Mouse (Mus musculus) T-helper 1 cell (primary cell): ENCODE data around the gene Gpc6.

Experiments used
- in situ Hi-C: fragments of 300-600 bp; cut with MboI, MseI; formaldehyde crosslinking; loops from one replicate; pipeline ENCODE4 v1.15.1; 2025; ENCODE audit warnings: high pct_unique_total_duplicates

Gene Gpc6

GRCm38 (mm10) chr14:116924876-116925601 lies at the start of gene Gpc6:
Gpc6 (plus strand) TSS chr14:116925315.
- in situ Hi-C loops = no loop called here

DNA sequence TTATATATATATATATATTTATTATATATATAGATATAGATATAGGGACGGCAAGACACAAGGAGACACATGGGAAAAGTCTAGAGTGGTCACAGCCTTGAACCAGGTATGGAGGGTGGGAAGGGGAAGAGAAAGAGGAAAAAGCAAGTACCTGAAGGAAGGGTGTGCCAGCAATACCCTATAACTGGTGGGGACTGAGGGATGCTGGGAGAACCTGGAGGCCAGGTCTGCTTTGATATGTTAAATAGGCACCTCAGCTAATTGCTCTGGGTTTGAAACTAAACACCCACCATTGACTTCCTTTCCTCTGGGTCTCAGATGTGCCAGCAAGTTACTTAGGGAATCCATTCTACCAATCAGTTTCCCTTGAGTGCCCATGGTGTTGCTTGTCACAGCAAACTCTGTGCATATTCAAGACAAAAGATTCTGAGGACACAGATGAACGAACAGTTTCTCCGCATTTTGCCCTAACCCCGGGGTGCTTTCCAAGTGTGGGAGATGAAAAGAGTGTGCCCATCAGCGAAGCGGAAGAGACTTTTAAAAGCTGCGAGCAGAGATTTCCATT lies 42.6 kb upstream of the Gpc6 start:
- in situ Hi-C loops = no loop called here

DNA sequence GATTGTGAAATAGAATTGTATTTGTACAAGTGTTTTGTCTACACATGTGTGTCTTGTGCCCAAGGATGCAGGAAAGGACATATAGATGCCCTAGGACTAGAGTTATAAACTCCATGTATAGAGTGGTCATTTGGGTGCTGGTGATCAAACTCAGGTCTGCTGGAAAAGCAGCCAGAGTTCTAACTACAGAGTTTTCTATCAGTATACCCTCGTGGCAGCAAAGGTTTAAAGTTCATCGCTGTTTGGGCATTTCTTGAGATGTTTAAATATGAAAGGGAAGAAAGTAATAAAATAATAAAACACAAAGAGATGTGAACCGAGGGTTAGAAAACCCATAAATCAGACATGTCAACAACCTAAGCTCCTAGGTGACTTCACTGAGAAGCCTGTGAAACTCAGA lies 30.8 kb upstream of the Gpc6 start:
- in situ Hi-C loops = no loop called here

DNA sequence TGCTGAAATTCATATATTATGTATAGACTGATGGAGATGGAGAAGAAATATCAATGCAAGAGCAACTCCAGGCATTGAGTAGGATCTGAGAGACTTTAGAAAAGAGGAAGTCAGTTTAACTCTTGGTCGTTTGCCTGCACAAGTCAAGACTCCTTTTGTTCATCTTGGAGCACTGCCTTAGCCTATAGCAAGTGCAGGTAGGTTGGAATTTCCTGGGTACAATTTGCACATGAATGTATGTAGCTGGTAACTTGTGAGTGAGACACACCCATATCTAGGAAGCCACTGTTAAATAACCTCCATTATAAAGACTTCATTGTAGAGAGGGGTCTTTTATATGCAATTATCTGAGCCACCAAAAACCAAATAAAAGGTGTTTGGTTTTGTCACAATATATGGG lies 27.1 kb upstream of the Gpc6 start:
- in situ Hi-C loops = no loop called here

DNA sequence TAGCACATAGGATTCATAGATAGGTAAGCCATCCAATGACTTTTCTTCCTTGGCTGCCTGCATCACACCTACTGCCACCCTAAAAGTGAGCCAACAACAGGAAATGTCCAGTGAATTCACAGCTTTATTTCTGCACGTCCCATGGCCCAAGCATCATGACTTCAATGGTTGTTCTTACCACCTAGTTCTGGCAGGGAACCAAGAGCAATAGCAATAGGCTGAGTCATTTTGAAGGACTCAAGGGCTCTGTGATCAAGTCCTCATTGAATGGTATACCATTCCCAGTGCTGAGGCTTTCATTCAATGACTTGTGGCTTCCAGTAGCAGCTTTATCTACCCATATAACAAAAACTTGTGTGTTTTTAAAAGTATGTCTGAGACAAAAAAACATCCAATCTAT lies 13.3 kb upstream of the Gpc6 start:
- in situ Hi-C loops = loop anchor here (5.0 kb wide), 1 partner anchor 46 kb away; no protein-coding TSS in a partner anchor

DNA sequence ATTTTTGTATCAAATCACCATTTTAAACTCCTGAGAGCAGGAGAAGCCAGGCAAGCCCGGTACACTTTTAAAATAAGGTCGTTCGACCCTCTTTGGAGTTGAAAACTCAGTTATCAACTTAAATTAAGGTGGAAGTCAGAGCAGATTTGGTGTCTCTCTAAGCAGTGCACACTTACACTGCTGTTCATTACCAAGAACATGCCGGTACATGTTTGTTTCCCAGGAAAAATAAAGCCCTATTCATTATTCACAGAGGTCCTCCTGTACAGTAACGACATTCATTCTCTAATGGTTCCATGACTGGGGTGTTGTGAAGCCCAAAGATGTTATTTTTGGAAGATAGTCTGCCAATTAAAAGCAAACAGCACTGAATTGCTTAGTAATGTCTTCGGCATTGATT lies 8.2 kb upstream of the Gpc6 start:
- in situ Hi-C loops = no loop called here

DNA sequence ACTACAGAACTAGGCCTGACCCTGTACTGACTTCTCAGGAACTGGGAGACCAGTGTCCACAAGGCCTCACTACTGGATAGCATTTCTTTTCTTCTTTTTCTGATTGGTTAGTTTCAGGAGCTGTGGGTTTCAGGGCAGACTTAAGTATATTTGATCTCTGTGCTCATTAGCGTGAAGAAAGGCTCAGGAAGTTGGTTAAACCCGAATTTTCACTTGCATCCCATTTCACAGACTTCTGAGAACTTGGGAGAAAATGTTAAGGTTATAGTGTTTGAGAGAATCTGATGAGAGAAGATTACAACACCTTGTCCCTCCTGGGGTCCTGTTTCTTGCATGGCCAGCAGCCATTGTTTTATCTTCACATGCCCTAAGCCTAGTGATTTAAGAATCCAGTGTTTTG lies 849 bp upstream of the Gpc6 start:
- in situ Hi-C loops = no loop called here

DNA sequence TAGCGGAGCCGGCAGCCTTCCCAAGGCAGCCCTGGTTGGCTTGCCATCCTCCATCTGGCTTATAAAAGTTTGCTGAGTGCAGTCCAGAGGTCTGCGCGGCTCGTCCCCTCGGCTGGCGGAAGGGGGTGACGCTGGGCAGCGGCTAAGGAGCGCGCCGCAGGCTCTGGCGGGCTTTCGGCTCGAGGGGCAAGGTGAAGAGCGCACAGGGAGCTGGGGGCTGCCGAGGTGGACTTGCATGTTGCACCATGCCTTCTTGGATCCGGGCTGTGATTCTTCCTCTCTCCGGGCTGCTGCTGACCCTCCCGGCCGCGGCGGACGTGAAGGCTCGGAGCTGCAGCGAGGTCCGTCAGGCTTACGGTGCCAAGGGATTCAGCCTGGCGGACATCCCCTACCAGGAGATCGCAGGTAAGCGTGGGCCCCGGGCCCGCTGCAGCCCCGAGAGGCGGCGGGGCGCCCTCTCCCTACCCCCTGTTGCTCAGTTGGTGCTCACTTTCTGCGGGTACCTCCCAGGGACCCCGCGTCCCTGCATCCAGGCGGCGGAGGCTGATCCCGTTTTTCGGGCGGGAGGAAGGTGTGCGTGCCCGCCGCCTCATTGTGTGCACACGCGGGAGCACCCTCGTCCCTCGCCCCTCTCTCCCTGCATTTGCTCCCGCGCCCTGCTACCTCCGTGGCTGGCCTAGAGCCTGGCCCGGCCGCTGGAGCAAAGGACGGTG lies 732 bp downstream of the Gpc6 start:
- in situ Hi-C loops = no loop called here

GRCm38 (mm10) chr14:116926404-116927171 lies 1.5 kb downstream of the Gpc6 start:
- in situ Hi-C loops = no loop called here

DNA sequence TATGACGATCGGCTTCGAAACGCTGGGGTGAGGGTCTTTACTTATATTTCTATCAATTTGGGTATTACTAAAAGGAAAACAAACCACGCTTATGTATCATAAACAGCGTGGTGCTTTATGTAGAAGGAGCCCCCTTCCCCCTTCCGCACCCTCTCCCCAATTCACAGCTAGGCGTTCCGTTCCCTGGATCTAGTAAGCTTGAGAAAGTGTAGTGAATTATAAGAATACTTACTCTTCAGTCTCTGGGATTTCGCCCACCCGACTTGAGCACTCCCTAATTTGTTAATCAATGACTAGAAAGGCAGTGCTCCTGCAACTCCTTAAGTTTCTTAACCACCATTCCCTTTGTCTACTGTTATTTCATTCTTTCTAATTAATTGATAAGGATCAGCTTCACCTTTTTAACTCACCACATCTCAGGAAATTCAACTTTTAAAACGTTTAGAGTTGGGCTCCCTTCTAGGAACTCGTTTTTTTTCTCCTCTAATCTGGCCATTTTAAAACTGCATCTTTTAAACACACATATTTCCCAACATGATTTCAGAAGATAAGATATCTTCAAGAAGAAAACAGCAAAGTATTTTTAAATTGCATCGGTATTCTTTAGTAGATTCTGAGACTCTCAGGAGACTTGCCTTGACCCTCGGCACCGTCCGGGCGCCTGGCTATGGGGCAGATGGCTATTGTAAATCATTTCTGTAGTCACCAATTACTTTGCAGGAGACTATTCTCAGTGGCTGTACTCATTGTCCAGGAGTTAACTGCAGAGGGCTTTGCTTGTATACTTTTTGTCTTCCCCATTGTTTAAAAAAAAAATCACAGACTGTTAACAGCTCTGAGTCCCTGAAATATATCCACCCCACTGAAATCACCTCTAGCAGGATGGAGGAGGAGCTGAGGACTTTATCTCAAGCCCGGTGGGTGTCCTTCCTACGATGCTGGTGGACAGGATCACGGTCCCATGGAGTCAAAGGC lies 2.5 kb downstream of the Gpc6 start:
- in situ Hi-C loops = no loop called here

- in situ Hi-C loops = no loop called here
Observed at GRCm38 (mm10) chr14:116928395-116928794, 3.3 kb downstream of the Gpc6 start.

DNA sequence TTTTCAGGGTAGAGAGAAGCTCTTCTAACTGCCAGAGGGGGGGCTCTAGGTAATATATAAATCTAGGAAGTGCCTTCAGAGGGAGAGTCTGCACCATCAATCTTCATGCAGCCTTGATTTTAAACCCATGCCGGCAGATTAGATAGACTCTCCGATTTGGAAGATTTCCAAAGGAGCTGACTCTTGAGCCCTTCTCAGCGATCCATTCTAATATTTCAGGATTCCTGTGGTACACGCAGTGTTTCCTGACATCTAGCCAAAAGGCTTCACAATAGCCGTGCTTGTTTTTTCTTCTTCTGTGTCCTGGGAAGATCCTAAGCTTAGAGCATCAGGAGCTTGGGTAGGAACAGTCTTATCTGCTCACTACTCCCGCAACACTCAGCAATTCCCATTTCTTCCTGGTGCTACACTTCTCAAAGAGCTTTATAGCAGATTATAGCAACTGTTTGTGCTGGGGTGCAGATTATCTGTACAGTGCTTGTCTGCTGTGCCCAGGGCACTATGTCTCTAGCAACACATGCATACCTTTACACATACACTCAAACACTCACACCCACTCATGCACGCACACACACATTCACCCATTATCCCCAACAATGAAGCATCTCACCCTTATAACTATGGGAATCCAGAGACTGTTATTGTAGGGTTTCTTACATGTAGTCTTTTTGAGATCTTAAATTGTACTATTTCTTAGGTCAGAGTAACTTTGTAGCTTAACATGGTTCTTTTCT lies 3.8 kb downstream of the Gpc6 start:
- in situ Hi-C loops = no loop called here

DNA sequence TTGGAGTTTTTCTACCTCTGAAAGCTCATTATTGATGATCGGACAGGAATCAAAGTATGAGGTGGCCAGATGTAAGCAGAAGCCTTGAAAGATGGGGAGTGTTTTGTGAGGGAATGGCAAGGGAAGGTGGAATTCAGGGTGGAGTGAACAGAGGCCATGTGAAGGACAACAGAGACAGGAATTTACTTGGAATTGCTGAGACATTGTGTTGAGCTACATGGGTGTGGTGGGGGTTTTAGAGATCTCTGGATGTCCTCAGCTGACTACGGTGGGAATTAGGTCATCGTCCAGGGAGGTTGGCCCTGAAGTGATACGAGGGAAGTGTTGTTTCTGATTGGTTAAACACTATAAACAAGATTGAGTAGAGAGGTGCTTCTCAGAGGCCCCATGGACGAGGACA lies 8.7 kb downstream of the Gpc6 start:
- in situ Hi-C loops = no loop called here

- in situ Hi-C loops = no loop called here
Observed at GRCm38 (mm10) chr14:116937910-116938560, 12.9 kb downstream of the Gpc6 start.

- in situ Hi-C loops = no loop called here
Observed at GRCm38 (mm10) chr14:116938735-116939134, 13.6 kb downstream of the Gpc6 start.

GRCm38 (mm10) chr14:116939561-116939960 lies 14.4 kb downstream of the Gpc6 start:
- in situ Hi-C loops = no loop called here

- in situ Hi-C loops = no loop called here
Observed at GRCm38 (mm10) chr14:116941772-116942171, 16.7 kb downstream of the Gpc6 start.

DNA sequence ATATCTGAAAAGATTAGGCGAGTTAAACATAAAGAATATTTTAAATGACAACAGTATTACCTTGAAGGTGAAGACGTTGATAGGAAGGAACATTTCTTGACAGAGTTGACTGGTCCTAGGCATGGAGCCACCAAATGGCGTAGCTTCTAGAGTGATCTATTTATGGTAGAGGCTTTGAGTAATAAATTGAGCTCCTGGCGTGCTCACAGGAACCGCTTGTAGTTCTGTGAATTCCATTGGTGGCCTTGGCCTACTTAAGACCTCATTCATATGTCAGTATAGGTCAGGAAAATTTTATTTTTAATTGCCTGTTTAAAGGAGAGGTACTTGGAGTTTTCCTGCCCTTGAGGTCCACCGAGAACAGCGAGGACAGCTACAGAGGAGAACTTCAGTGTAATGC lies 18.6 kb downstream of the Gpc6 start:
- in situ Hi-C loops = no loop called here

- in situ Hi-C loops = no loop called here
Observed at GRCm38 (mm10) chr14:116945975-116946374, 20.9 kb downstream of the Gpc6 start.

DNA sequence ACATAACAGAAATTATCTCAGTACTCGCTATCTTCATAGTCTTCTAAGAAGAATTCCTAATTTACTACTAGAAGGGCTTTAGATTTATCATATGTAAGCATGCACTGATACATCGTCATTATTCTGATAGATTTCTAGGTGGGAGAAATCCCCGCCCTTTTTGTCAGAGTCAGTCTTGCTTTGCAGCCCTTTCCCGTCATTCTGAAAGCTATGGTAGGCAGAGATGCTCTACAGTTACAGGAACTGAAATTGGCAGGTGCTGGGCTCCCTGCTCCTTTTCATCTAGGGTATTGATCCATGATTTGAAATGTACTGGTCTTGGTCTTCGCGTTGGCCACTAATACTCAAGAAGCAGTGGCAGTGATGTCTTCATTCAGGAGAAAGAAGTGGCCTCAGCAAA lies 22.3 kb downstream of the Gpc6 start:
- in situ Hi-C loops = no loop called here
